Mouse (Mus musculus) layer of hippocampus, postnatal 25 days (tissue): ENCODE measurements around the gene Glra4. TPM values are rescaled to one million over a fixed set of nuclear protein-coding genes. Genes with fewer than 3 reads are reported as not detected.

Source experiments
- DNase-seq, 2 experiments: peaks; one replicate each; pipeline ENCODE4 v3.0.0; 2022; ENCODE audit warnings: mixed read lengths in 2 of 2, low spot score in 1 of 2; ENCODE audit errors: extremely low spot score in 1 of 2
- total RNA-seq, 2 experiments: library from RNA; stranded (reverse); gene quantifications; 2 replicates each; pipeline ENCODE4 v1.2.3; 2021

The Glra4 gene
- total RNA-seq = under 1 TPM; 0.27 to 0.40 TPM

- no peak for DNase-seq
These were observed at the start of gene Glra4 for GRCm38 (mm10) chrX:136780041-136780440. Gene Glra4 (minus strand): TSS chrX:136780141.

- no peak for DNase-seq
These were observed 48.7 kb upstream of the Glra4 start for GRCm38 (mm10) chrX:136828610-136829009.

- no peak for DNase-seq
These were observed 45.1 kb upstream of the Glra4 start for GRCm38 (mm10) chrX:136825016-136825415.

- DNase-seq = no peak
These were observed 42.4 kb upstream of the Glra4 start, which contains the start of gene Plp1 for GRCm38 (mm10) chrX:136822371-136822770. Gene Plp1 (plus strand): TSS chrX:136822671.

- DNase-seq = peak; percentile 54 to 84
These were observed 40.3 kb upstream of the Glra4 start for GRCm38 (mm10) chrX:136820250-136820649.

GRCm38 (mm10) chrX:136819752-136820151 is 39.8 kb upstream of the Glra4 start:
- no peak for DNase-seq

GRCm38 (mm10) chrX:136797223-136797622 is 17.3 kb upstream of the Glra4 start:
- no peak for DNase-seq

- no peak for DNase-seq
These were observed 9.5 kb upstream of the Glra4 start for GRCm38 (mm10) chrX:136789446-136789845.

GRCm38 (mm10) chrX:136779262-136779661 is 679 bp downstream of the Glra4 start:
- no peak for DNase-seq

- DNase-seq = no peak
These were observed 1.9 kb downstream of the Glra4 start for GRCm38 (mm10) chrX:136778046-136778445.

- no peak for DNase-seq
These were observed 6.9 kb downstream of the Glra4 start for GRCm38 (mm10) chrX:136773035-136773434.

GRCm38 (mm10) chrX:136761103-136762074 is 18.6 kb downstream of the Glra4 start:
- no peak for DNase-seq

- DNase-seq = no peak
These were observed 24.5 kb downstream of the Glra4 start for GRCm38 (mm10) chrX:136755464-136755863.

GRCm38 (mm10) chrX:136749329-136749728 is 30.6 kb downstream of the Glra4 start:
- no peak for DNase-seq

GRCm38 (mm10) chrX:136744663-136745062 is 35.3 kb downstream of the Glra4 start:
- no peak for DNase-seq

- DNase-seq = no peak
These were observed 36.5 kb downstream of the Glra4 start, which contains the start of gene Morf4l2 for GRCm38 (mm10) chrX:136743459-136743858. Gene Morf4l2 (minus strand): TSS chrX:136743690.

- peak in 1 of 2 experiments; percentile 38 for DNase-seq
These were observed 37.3 kb downstream of the Glra4 start for GRCm38 (mm10) chrX:136742661-136743103.

- no peak for DNase-seq
These were observed 37.7 kb downstream of the Glra4 start for GRCm38 (mm10) chrX:136742241-136742640.

GRCm38 (mm10) chrX:136741651-136742201 is 38.2 kb downstream of the Glra4 start:
- peak; percentile 51 to 61 for DNase-seq

- peak; percentile 69 to 70 for DNase-seq
These were observed 38.9 kb downstream of the Glra4 start for GRCm38 (mm10) chrX:136740791-136741650.
